20 mouse cellular contexts compared by ENCODE assay signal in the genomic region with DNA sequence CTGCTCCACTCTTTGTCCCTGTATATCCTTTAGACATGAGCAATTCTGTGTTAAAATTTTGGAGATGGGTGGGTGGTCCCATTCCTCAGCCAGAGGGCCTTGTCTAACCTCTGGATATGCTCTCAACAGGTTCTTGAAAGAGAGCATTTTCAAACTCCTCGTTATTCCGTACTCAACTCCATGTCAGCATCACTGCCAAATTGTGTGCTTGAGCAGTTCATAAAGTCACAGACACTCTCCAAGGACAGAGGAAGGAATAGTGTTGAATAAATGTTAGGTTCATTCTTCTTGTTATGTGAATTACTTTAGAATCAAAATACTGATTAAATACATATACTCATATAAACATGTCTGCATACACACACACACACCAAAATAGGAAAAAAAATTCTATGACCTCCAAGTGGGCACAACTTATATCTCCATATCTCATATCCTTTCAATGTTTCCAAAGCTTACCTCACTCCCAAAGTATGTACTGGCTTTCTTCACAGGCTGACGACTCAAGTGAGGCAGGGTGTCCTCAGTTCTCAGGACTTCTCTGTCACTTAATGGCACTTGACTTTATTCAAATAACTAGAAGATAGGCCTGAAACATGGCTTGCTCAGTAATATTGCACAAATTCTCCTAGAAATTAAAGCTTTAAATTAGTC.
"Had no signal": no experiment of that assay in that cellular context is flagged by ENCODE, and none has a peak within 500 bp of the region (broad histone marks: within the 10 kb centered on the region; RNA-seq: fewer than 3 reads in every experiment).

No protein-coding gene starts in this region.

- H3K4me3 ChIP-seq: liver, embryonic 13.5 days; liver, embryonic 15.5 days; midbrain, embryonic 10.5 days; midbrain, embryonic 12.5 days; myocyte; neural tube, embryonic 13.5 days; neural tube, embryonic 15.5 days had no signal

- H3K36me3 ChIP-seq: liver, embryonic 13.5 days; liver, embryonic 15.5 days; midbrain, embryonic 10.5 days; midbrain, embryonic 12.5 days; neural tube, embryonic 13.5 days; neural tube, embryonic 15.5 days had no signal

- H3K27ac ChIP-seq: liver, embryonic 13.5 days; liver, embryonic 15.5 days; midbrain, embryonic 10.5 days; midbrain, embryonic 12.5 days; neural tube, embryonic 13.5 days; neural tube, embryonic 15.5 days had no signal

- H3K27me3 ChIP-seq: liver, embryonic 13.5 days; liver, embryonic 15.5 days; midbrain, embryonic 12.5 days; neural tube, embryonic 13.5 days; neural tube, embryonic 15.5 days had no signal

- H3K9me3 ChIP-seq: liver, embryonic 13.5 days; liver, embryonic 15.5 days; midbrain, embryonic 10.5 days; midbrain, embryonic 12.5 days; neural tube, embryonic 13.5 days; neural tube, embryonic 15.5 days had no signal

- H3K9ac ChIP-seq: liver, embryonic 13.5 days; liver, embryonic 15.5 days; liver, postnatal 0 days; midbrain, embryonic 12.5 days; neural tube, embryonic 13.5 days; neural tube, embryonic 15.5 days had no signal

- H3K4me1 ChIP-seq: liver, embryonic 13.5 days; liver, embryonic 15.5 days; midbrain, embryonic 10.5 days; midbrain, embryonic 12.5 days; neural tube, embryonic 13.5 days; neural tube, embryonic 15.5 days had no signal

- ATAC-seq: liver, postnatal 0 days; midbrain, embryonic 16.5 days had no signal

- H3K4me2 ChIP-seq: liver, embryonic 11.5 days; liver, embryonic 13.5 days; liver, embryonic 15.5 days; midbrain, embryonic 12.5 days; neural tube, embryonic 13.5 days; neural tube, embryonic 15.5 days had no signal

- DNase-seq: liver; liver, embryonic 13.5 days; liver, postnatal 0 days; midbrain, embryonic 14.5 days; retina, postnatal 1 day; right cerebral cortex, adult 18-20 months; right cerebral cortex, postnatal 25 days; right cerebral cortex, postnatal 4 days; spleen, adult 18-20 months; thymus, adult 18-20 months; thymus, postnatal 14 days; thymus, postnatal 36 days had no signal
